Mouse (Mus musculus) heart, embryonic 11.5 days (tissue): ENCODE data around the gene Ccr4. TPM values are rescaled to one million over a fixed set of nuclear protein-coding genes. Genes with fewer than 3 reads are reported as not detected.

Experiments used
- ATAC-seq: fragments of 200-750 bp; cut with Nextera tagmentation; replicated peaks from 2 replicates; pipeline ENCODE4 v1.8.0; 2017; ENCODE audit warnings: moderate library complexity; ENCODE audit not compliant: insufficient number of reproducible peaks, low FRiP score, low TSS enrichment
- H3K27ac ChIP-seq: fragments of 300-500 bp; sonication (generic); 2 replicates; pipeline ENCODE4 v1.5.1; 2014; ENCODE audit warnings: mild to moderate bottlenecking, low read depth, low read length
- H3K27me3 ChIP-seq: fragments of 300-500 bp; sonication (generic); 2 replicates; pipeline ENCODE4 v1.6.1; 2014; ENCODE audit warnings: mild to moderate bottlenecking, low read length, mixed read lengths; ENCODE audit not compliant: control insufficient read depth, insufficient read depth
- H3K36me3 ChIP-seq: fragments of 300-500 bp; sonication (generic); 2 replicates; pipeline ENCODE4 v1.6.1; 2014; ENCODE audit warnings: mild to moderate bottlenecking, low read length, moderate library complexity, mixed read lengths; ENCODE audit not compliant: control insufficient read depth, insufficient read depth
- H3K4me1 ChIP-seq: fragments of 300-500 bp; sonication (generic); 2 replicates; pipeline ENCODE4 v1.6.1; 2014; ENCODE audit warnings: low read length; ENCODE audit not compliant: control insufficient read depth, insufficient read depth
- H3K4me2 ChIP-seq: fragments of 300-500 bp; sonication (generic); 2 replicates; pipeline ENCODE4 v1.6.1; 2014; ENCODE audit warnings: mild to moderate bottlenecking, moderate library complexity
- H3K4me3 ChIP-seq: fragments of 300-500 bp; sonication (generic); 2 replicates; pipeline ENCODE4 v1.5.1; 2014; ENCODE audit warnings: low read depth, low read length
- H3K9ac ChIP-seq: fragments of 300-500 bp; sonication (generic); 2 replicates; pipeline ENCODE4 v1.6.1; 2014; ENCODE audit warnings: mild to moderate bottlenecking, low read depth, low read length, moderate library complexity
- H3K9me3 ChIP-seq: fragments of 300-500 bp; sonication (generic); replicated peaks from 2 replicates; pipeline ENCODE4 v1.6.1; 2016; ENCODE audit warnings: low read length; ENCODE audit not compliant: control insufficient read depth
- WGBS: fragments of 180-500 bp; shearing (Covaris S2); extraction: QIAGEN DNeasy Blood & Tissue Kit; methylation state at CpG from one replicate; pipeline ENCODE4 v1.1.7; 2014; ENCODE audit not compliant: insufficient replicate concordance; 5-methylcytosine and 5-hydroxymethylcytosine counted together
- polyA plus RNA-seq: library from polyadenylated mRNA; unstranded; fragments of >200 nt; fragmentation: Nextera tagmentation; extraction: Ambion mirVana; gene quantifications from 2 replicates; pipeline ENCODE4 v1.2.1, GENCODE M21; 2014

The Ccr4 gene
- polyA plus RNA-seq, 1 experiment from 2014 or later, result not detected

DNA sequence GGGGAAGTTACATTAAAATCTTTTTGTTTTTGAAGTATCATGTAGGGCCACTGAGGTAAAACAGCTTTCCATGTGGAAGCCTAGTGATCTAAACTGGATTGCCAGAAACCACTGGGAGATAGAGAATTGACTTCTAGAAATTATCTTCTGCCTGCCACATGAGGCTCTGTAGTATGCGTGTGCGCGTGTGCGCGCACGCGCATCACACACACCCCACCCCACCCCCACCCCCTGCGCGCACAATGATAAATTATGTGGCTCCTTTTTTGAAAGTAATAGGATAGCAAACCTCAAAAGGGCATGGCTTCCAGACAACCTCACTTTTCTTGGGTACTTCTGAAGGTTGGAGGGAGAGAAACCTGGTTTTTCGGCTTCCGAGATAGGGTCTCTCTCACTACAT, 2.8 kb downstream of the Ccr4 start:
- Histone ChIP-seq H3K36me3 (no peaks in the 10 kb centered on the region), H3K9ac (no peak overlapping the region), H3K4me2 (no peak overlapping the region), H3K9me3 (no peaks in the 10 kb centered on the region), H3K27ac (no peak overlapping the region), H3K4me1 (peaks cover 7% of the 10 kb centered on the region), H3K27me3 (no peaks in the 10 kb centered on the region), H3K4me3 (no peak overlapping the region)
- ATAC-seq, result no peak
- WGBS, result 90% methylated on average over 11 of the region's 11 CpGs

DNA sequence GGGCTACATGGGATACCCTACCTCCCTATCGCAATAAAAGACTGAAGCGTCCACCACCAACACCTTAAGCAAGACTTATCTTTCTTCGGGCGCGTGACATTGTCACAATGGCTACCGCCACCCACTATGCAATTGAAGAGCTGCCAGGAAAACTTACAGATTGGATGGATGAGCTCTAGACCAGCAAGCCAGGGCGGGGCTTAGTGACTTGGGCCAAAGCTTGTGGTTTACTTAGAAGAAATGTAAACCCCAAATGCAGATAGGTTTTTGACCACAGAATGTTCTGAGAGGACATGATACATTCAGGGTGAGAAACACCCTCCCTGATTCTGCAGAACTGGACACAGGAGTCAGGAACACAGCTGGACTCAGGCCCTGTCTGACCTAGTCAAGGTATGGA, 3.6 kb downstream of the Ccr4 start:
- Histone ChIP-seq H3K9ac (no peak overlapping the region), H3K9me3 (no peaks in the 10 kb centered on the region), H3K4me3 (no peak overlapping the region), H3K27ac (no peak overlapping the region), H3K4me2 (no peak overlapping the region), H3K36me3 (no peaks in the 10 kb centered on the region), H3K27me3 (no peaks in the 10 kb centered on the region), H3K4me1 (peaks cover 7% of the 10 kb centered on the region)
- ATAC-seq, result no peak
- 85% methylated on average over 7 of the region's 7 CpGs for WGBS

DNA sequence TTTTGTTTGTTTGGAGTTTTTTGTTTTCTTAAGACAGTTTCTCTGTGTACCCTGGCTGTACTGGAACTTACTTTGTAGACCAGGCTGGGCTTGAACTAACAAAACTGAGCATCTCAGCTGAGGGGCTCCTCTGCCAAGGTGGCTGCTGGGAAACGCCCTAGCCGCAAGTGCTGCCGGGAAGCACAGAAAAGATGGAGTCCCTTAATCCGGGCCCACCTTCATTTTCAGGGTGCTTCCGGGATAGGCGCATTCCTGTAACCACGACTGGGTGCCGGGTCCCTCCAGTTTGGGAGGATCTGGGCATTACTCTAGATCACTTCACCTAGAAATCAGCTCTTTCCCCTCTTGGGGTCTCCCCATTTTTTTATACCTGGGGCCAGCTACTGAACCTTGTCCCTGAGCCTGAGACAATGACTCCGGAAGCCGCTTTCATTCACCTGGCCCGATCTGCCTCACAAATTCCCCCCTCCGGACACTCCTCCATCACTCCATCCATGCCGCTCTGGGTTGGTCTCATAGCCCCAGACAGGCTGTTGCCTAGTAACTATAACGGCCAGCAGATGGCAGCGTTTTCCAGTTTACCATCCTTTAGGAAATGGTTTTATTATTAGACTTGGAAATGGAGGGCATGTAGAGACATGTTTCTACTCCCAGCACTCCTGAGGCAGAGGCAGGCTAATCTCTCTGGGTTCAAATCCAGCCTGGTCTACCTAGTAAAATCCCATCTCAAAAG, 4.8 kb downstream of the Ccr4 start:
- Histone ChIP-seq H3K4me2 (no peak overlapping the region), H3K9me3 (no peaks in the 10 kb centered on the region), H3K4me3 (no peak overlapping the region), H3K36me3 (no peaks in the 10 kb centered on the region), H3K27ac (no peak overlapping the region), H3K27me3 (no peaks in the 10 kb centered on the region), H3K9ac (no peak overlapping the region), H3K4me1 (peaks cover 7% of the 10 kb centered on the region)
- 17% methylated on average over 15 of the region's 15 CpGs for WGBS
- 0 out of 2 replicates have a peak, but pooled peaks have one; percentile 37 for ATAC-seq

DNA sequence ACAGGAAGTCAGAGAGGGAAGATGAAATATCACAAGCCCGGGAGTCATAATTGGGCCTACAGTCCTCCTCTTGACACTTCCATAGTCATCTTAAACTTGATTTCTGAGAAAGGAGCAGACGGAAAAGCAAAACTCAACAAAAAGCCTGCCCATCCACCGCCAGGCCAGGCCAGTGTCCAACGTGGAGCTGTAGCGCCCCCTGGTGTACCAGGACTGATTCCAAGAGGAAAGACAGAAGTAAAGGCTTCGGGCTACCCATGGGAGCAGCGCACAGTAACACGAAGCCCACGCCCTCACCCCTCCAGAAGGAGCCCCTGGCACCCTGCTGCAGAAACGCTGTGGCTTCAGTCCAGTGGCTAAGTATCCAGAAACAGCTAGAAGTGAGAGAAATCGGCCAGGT, 6.5 kb downstream of the Ccr4 start:
- Histone ChIP-seq H3K4me1 (peaks cover 7% of the 10 kb centered on the region), H3K9ac (no peak overlapping the region), H3K36me3 (no peaks in the 10 kb centered on the region), H3K4me3 (no peak overlapping the region), H3K27me3 (no peaks in the 10 kb centered on the region), H3K9me3 (no peaks in the 10 kb centered on the region), H3K4me2 (peak overlapping the region; percentile 52), H3K27ac (no peak overlapping the region)
- no peak; the same call in 1 of the 2 replicates for ATAC-seq
- 7% methylated on average over 11 of the region's 11 CpGs for WGBS

DNA sequence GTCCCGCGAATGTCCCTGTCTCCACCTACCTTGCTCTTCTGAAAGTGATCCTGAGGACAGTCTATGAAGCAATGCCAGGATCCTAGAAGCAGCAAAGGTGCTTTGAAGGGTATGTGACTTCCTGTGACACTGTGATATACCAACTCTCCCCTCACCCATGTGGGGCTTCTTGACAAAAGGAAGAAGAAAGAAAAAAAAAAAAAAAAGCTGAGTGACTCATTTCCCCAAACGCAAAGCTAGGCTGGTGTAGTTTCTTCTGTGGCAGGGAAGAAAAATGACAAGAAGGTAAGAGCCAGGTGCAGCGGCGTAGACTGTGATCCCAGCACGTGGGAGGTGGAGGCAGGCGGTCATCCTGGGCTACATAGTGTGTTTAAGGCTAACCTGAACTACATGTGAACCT, 8.2 kb downstream of the Ccr4 start:
- Histone ChIP-seq H3K4me1 (no peaks in the 10 kb centered on the region), H3K27ac (no peak overlapping the region)
- 80% methylated on average over 7 of the region's 7 CpGs for WGBS

DNA sequence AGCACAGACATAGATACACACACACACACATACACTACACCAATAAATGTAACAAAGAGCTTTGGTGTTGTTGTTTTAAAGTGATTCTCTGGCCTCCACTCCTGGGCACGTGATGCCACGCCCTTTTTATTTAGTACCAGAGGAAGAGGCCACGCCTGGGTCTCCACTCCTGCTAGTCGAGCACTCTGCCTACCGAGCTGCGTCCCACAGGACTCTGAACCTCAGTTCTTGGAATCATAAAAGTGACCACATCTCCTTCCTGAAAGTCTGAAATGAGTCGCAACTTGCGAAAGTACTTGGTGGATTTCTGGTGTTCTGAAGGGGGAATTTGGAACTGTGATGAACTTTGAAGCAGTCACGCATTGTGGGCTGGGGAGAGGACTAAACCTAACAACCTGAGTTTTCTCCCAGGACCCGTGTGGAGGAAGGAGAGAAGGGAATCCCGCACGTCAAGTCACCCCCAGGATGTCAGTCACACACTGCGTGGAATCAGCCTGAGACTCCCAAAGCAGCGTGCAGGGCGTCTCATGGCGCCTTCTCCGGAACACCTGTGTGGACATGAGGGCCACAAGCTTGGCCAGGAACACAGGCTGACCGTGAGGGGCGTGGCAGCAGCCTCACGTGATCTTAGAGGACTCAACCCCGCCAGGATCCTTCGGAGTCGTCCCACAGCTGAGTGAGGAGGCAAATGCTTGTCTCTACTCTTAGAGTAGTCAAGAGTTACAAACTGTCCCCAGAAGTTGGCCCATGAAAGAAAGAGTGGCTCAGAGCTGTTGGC, 17.0 kb downstream of the Ccr4 start:
- H3K4me3 ChIP-seq, result no peak overlapping the region
- WGBS, result 78% methylated on average over 23 of the region's 23 CpGs
- no peaks in the 10 kb centered on the region for H3K36me3 ChIP-seq
- H3K4me2 ChIP-seq, result no peak overlapping the region
- no peak for ATAC-seq
- no peaks in the 10 kb centered on the region for H3K27me3 ChIP-seq
- H3K4me1 ChIP-seq, result no peaks in the 10 kb centered on the region
- H3K9me3 ChIP-seq, result no peaks in the 10 kb centered on the region
- no peak overlapping the region for H3K27ac ChIP-seq
- no peak overlapping the region for H3K9ac ChIP-seq

More for the DNA sequence above, 8.2 kb downstream of the Ccr4 start:
- Histone ChIP-seq H3K36me3 (no peaks in the 10 kb centered on the region), H3K9ac (no peak overlapping the region), H3K4me2 (no peak overlapping the region), H3K4me3 (no peak overlapping the region), H3K9me3 (no peaks in the 10 kb centered on the region), H3K27me3 (no peaks in the 10 kb centered on the region)
- ATAC-seq, result no peak

DNA sequence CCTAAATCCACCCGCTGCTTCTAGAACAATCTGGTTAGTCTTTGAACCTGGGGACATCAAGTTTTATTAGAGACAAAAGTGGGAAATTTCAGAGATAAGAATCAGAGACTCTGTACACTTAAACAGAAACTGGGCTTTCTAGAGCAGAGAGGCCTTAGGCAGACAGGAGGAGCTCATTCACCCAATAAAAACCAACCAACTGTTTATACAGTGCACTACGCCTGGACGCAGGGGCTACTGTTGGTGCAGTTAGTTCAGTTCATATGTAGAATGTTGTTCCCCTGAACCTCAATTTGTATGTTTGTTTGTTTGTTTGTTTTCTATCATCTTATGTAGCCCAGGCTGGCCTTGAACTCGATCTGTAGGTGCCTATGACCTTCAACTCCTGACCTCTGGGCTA, 17.9 kb downstream of the Ccr4 start:
- Histone ChIP-seq H3K27me3 (no peaks in the 10 kb centered on the region), H3K9me3 (no peaks in the 10 kb centered on the region), H3K4me3 (no peak overlapping the region), H3K36me3 (no peaks in the 10 kb centered on the region), H3K4me1 (no peaks in the 10 kb centered on the region), H3K9ac (no peak overlapping the region), H3K4me2 (no peak overlapping the region), H3K27ac (no peak overlapping the region)
- 79% methylated on average over 4 of the region's 4 CpGs for WGBS
- no peak for ATAC-seq

DNA sequence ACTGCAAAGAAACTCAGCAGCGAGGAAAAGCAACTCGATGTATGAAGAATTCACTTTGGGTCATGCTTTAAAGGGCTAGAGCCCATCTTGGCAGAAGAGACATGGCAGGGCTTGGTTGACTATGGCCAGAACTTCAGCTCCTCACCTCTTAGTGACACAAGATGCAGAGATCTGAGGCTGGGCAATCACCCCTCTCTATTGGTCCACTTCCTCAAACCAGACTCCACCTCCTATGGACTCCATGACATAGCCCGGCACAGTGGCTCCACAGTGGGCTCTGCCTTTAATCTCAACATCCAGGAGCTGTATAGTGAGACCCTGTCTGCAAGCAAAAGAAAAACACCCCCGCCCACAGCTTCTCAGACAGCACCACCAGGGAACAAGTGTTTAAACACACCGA, 19.9 kb downstream of the Ccr4 start:
- no peaks in the 10 kb centered on the region for H3K36me3 ChIP-seq
- H3K4me3 ChIP-seq, result no peak overlapping the region
- 72% methylated on average over 5 of the region's 5 CpGs for WGBS
- ATAC-seq, result no peak
- no peak overlapping the region for H3K9ac ChIP-seq
- no peaks in the 10 kb centered on the region for H3K27me3 ChIP-seq
- no peak overlapping the region for H3K4me2 ChIP-seq
- H3K27ac ChIP-seq, result no peak overlapping the region
- H3K9me3 ChIP-seq, result no peaks in the 10 kb centered on the region
- H3K4me1 ChIP-seq, result no peaks in the 10 kb centered on the region
